Mouse (Mus musculus): ENCODE results near the gene Nmnat1. TPM values are rescaled to one million over a fixed set of nuclear protein-coding genes. Genes with fewer than 3 reads are reported as not detected.

Gene Nmnat1
- polyA plus RNA-seq, 1 experiment from 2014 or later: 8.7 TPM

- H3K9ac ChIP-seq: no peak overlapping the region
Measured at GRCm38 (mm10) chr4:149512072-149512471, 27.1 kb upstream of the Nmnat1 start.

GRCm38 (mm10) chr4:149511221-149511646 lies 26.2 kb upstream of the Nmnat1 start:
- Histone ChIP-seq H3K27ac (replicated peaks) (peak overlapping the region; percentile 43), H3K9me3 (no peaks in the 10 kb centered on the region), H3K4me1 (replicated peaks) (peaks cover 13% of the 10 kb centered on the region), H3K9ac (no peak overlapping the region), H3K27me3 (no peaks in the 10 kb centered on the region), H3K36me3 (no peaks in the 10 kb centered on the region), H3K4me2 (no peak overlapping the region), H3K4me3 (no peak overlapping the region)
- ATAC-seq (ENCODE audit: low read depth): peak; percentile 63; the same call in 1 of the 2 replicates
- 40% methylated on average over 6 of the region's 6 CpGs for WGBS

More at GRCm38 (mm10) chr4:149512072-149512471, 27.1 kb upstream of the Nmnat1 start:
- H3K27ac ChIP-seq (replicated peaks): no peak overlapping the region
- no peak for ATAC-seq (ENCODE audit: low read depth)
- 84% methylated on average over 7 of the region's 7 CpGs for WGBS
- no peaks in the 10 kb centered on the region for H3K36me3 ChIP-seq
- no peak overlapping the region for H3K4me2 ChIP-seq
- no peak overlapping the region for H3K4me3 ChIP-seq
- H3K4me1 ChIP-seq (replicated peaks): peaks cover 13% of the 10 kb centered on the region
- H3K27me3 ChIP-seq: no peaks in the 10 kb centered on the region
- H3K9me3 ChIP-seq: no peaks in the 10 kb centered on the region

- WGBS: 88% methylated on average over 3 of the region's 3 CpGs
- Histone ChIP-seq H3K4me3 (no peak overlapping the region), H3K36me3 (peaks cover 12% of the 10 kb centered on the region; the same call in 1 of the 2 replicates), H3K4me2 (no peak overlapping the region), H3K9ac (no peak overlapping the region), H3K27ac (replicated peaks) (no peak overlapping the region), H3K27me3 (no peaks in the 10 kb centered on the region), H3K9me3 (no peaks in the 10 kb centered on the region), H3K4me1 (replicated peaks) (peaks cover 20% of the 10 kb centered on the region)
- ATAC-seq (ENCODE audit: low read depth): no peak
Measured at GRCm38 (mm10) chr4:149506904-149507303, 21.9 kb upstream of the Nmnat1 start.

GRCm38 (mm10) chr4:149505261-149505967 lies 20.4 kb upstream of the Nmnat1 start:
- Histone ChIP-seq H3K36me3 (peaks cover 20% of the 10 kb centered on the region), H3K4me3 (no peak overlapping the region), H3K27ac (replicated peaks) (no peak overlapping the region), H3K27me3 (no peaks in the 10 kb centered on the region), H3K4me1 (replicated peaks) (peaks cover 11% of the 10 kb centered on the region; the same call in 1 of the 2 replicates), H3K9me3 (no peaks in the 10 kb centered on the region), H3K9ac (no peak overlapping the region), H3K4me2 (no peak overlapping the region)
- WGBS: 54% methylated on average over 14 of the region's 15 CpGs
- ATAC-seq (ENCODE audit: low read depth): no peak

GRCm38 (mm10) chr4:149504858-149505257 lies 19.9 kb upstream of the Nmnat1 start:
- Histone ChIP-seq H3K4me2 (no peak overlapping the region), H3K4me3 (no peak overlapping the region), H3K27me3 (no peaks in the 10 kb centered on the region), H3K9me3 (no peaks in the 10 kb centered on the region), H3K36me3 (peaks cover 26% of the 10 kb centered on the region), H3K9ac (no peak overlapping the region), H3K4me1 (replicated peaks) (peaks cover 11% of the 10 kb centered on the region; the same call in 1 of the 2 replicates), H3K27ac (replicated peaks) (no peak overlapping the region)
- 14% methylated on average over 3 of the region's 3 CpGs for WGBS
- ATAC-seq (ENCODE audit: low read depth): no peak

GRCm38 (mm10) chr4:149504363-149504762 lies 19.4 kb upstream of the Nmnat1 start:
- WGBS: 69% methylated on average over 5 of the region's 5 CpGs
- no peak overlapping the region for H3K9ac ChIP-seq
- H3K9me3 ChIP-seq: no peaks in the 10 kb centered on the region
- no peak overlapping the region for H3K27ac ChIP-seq (replicated peaks)
- no peak overlapping the region for H3K4me3 ChIP-seq
- peaks cover 11% of the 10 kb centered on the region; the same call in 1 of the 2 replicates for H3K4me1 ChIP-seq (replicated peaks)
- no peaks in the 10 kb centered on the region for H3K27me3 ChIP-seq
- ATAC-seq (ENCODE audit: low read depth): no peak
- H3K36me3 ChIP-seq: peaks cover 30% of the 10 kb centered on the region
- no peak overlapping the region for H3K4me2 ChIP-seq

DNA sequence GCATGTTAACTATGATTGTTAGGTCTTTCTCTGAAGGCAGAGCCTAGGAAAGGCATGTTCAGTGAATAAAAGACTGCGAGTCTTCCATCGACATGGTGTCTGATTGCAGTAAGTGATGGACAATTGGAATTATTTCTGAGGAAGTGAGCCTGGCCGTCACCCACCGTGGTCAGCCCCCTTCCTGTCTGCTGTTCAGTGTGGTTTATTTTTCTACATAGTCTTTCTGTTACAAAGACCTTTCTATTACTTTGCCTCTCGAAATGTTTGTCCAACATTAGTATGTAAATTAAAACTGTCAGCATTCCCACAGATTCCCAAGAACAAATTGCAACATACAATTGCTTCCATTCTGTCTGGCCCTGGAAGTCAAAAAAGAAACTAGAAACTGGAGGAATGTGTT lies 14.8 kb upstream of the Nmnat1 start:
- H3K4me3 ChIP-seq: no peak overlapping the region
- H3K9ac ChIP-seq: no peak overlapping the region
- H3K27ac ChIP-seq (replicated peaks): no peak overlapping the region
- no peaks in the 10 kb centered on the region for H3K27me3 ChIP-seq
- H3K4me2 ChIP-seq: no peak overlapping the region
- H3K9me3 ChIP-seq: no peaks in the 10 kb centered on the region
- 82% methylated on average over 5 of the region's 5 CpGs for WGBS
- H3K36me3 ChIP-seq: peaks cover 68% of the 10 kb centered on the region
- peaks cover 21% of the 10 kb centered on the region for H3K4me1 ChIP-seq (replicated peaks)
- no peak for ATAC-seq (ENCODE audit: low read depth)

- no peak overlapping the region for H3K27ac ChIP-seq (replicated peaks)
- H3K36me3 ChIP-seq: peaks cover 77% of the 10 kb centered on the region
- H3K4me1 ChIP-seq (replicated peaks): peaks cover 15% of the 10 kb centered on the region
- no peak overlapping the region for H3K4me2 ChIP-seq
- no peak overlapping the region for H3K9ac ChIP-seq
- H3K9me3 ChIP-seq: no peaks in the 10 kb centered on the region
- WGBS: 89% methylated on average over 8 of the region's 8 CpGs
- no peak overlapping the region for H3K4me3 ChIP-seq
- H3K27me3 ChIP-seq: no peaks in the 10 kb centered on the region
- ATAC-seq (ENCODE audit: low read depth): no peak
Measured at GRCm38 (mm10) chr4:149498901-149499300, 13.9 kb upstream of the Nmnat1 start.

GRCm38 (mm10) chr4:149496612-149497011 lies 11.6 kb upstream of the Nmnat1 start:
- peaks cover 15% of the 10 kb centered on the region for H3K4me1 ChIP-seq (replicated peaks)
- WGBS: 10% methylated on average over 2 of the region's 2 CpGs
- peak; percentile 63; the same call in 1 of the 2 replicates for ATAC-seq (ENCODE audit: low read depth)
- H3K4me3 ChIP-seq: no peak overlapping the region
- no peak overlapping the region for H3K9ac ChIP-seq
- H3K27ac ChIP-seq (replicated peaks): peak overlapping the region; percentile 67
- peaks cover 81% of the 10 kb centered on the region for H3K36me3 ChIP-seq
- no peaks in the 10 kb centered on the region for H3K9me3 ChIP-seq
- no peaks in the 10 kb centered on the region for H3K27me3 ChIP-seq
- no peak overlapping the region for H3K4me2 ChIP-seq

DNA sequence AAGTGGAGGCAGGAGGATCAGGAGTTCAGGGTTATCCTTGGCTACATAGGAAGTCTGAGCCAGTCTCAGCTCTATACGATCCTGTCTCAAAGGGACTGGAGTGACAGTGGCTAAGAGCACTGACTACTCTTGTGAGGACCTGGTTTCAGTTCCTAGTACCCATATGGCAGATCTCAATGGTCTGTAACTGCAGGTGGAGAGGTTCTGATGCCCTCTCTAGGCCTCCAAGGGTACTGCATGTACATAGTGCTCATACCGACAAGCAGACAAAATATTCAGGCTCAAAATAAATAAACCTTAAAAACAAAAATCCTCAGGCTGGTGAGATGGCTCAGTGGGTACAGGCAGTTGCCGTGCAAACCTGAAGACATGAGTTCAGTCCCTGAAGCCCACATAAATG lies 6.1 kb upstream of the Nmnat1 start:
- Histone ChIP-seq H3K4me3 (no peak overlapping the region), H3K9ac (no peak overlapping the region), H3K9me3 (no peaks in the 10 kb centered on the region; the same call in 1 of the 2 replicates), H3K4me1 (replicated peaks) (peaks cover 20% of the 10 kb centered on the region), H3K27me3 (no peaks in the 10 kb centered on the region), H3K27ac (replicated peaks) (no peak overlapping the region), H3K36me3 (peaks cover 87% of the 10 kb centered on the region), H3K4me2 (no peak overlapping the region)
- WGBS: 98% methylated on average over 3 of the region's 3 CpGs
- no peak for ATAC-seq (ENCODE audit: low read depth)

- 96% methylated on average over 14 of the region's 14 CpGs for WGBS
- Histone ChIP-seq H3K9ac (no peak overlapping the region), H3K27me3 (no peaks in the 10 kb centered on the region), H3K4me2 (no peak overlapping the region), H3K36me3 (peaks cover 74% of the 10 kb centered on the region), H3K4me3 (no peak overlapping the region), H3K27ac (replicated peaks) (no peak overlapping the region), H3K4me1 (replicated peaks) (peaks cover 22% of the 10 kb centered on the region), H3K9me3 (no peaks in the 10 kb centered on the region; the same call in 1 of the 2 replicates)
- ATAC-seq (ENCODE audit: low read depth): no peak
Measured at GRCm38 (mm10) chr4:149489415-149490240, 4.6 kb upstream of the Nmnat1 start.

- Histone ChIP-seq H3K27me3 (no peaks in the 10 kb centered on the region), H3K9me3 (no peaks in the 10 kb centered on the region; the same call in 1 of the 2 replicates), H3K36me3 (peaks cover 57% of the 10 kb centered on the region), H3K4me1 (replicated peaks) (peaks cover 31% of the 10 kb centered on the region), H3K27ac (replicated peaks) (no peak overlapping the region), H3K9ac (no peak overlapping the region), H3K4me2 (no peak overlapping the region), H3K4me3 (no peak overlapping the region)
- ATAC-seq (ENCODE audit: low read depth): no peak
- WGBS: 94% methylated on average over 12 of the region's 12 CpGs
Measured at GRCm38 (mm10) chr4:149487729-149488128, 2.7 kb upstream of the Nmnat1 start.
